Mouse (Mus musculus) liver, embryonic 12.5 days (tissue): Measurements from ENCODE around the gene Tsr3. TPM values are rescaled to one million over a fixed set of nuclear protein-coding genes. Genes with fewer than 3 reads are reported as not detected.

Experiments used
- ATAC-seq: fragments of 200-750 bp; cut with Nextera tagmentation; 2 replicates; pipeline ENCODE4 v1.8.0; 2017; ENCODE audit warnings: moderate number of reproducible peaks, mild to moderate bottlenecking, moderate library complexity
- H3K27ac ChIP-seq: fragments of 300-500 bp; sonication (generic); 2 replicates; pipeline ENCODE4 v1.5.1; 2016; ENCODE audit warnings: mild to moderate bottlenecking
- H3K27me3 ChIP-seq: fragments of 300-500 bp; sonication (generic); replicated peaks from 2 replicates; pipeline ENCODE4 v1.6.1; 2016; ENCODE audit warnings: mild to moderate bottlenecking, moderate library complexity
- H3K36me3 ChIP-seq: fragments of 300-500 bp; sonication (generic); 2 replicates; pipeline ENCODE4 v1.6.1; 2016; ENCODE audit warnings: mild to moderate bottlenecking, moderate library complexity
- H3K4me1 ChIP-seq: fragments of 300-500 bp; sonication (generic); 2 replicates; pipeline ENCODE4 v1.6.1; 2016
- H3K4me2 ChIP-seq: fragments of 300-500 bp; sonication (generic); 2 replicates; pipeline ENCODE4 v1.6.1; 2016; ENCODE audit warnings: mild to moderate bottlenecking, moderate library complexity
- H3K4me3 ChIP-seq: fragments of 300-500 bp; sonication (generic); 2 replicates; pipeline ENCODE4 v1.5.1; 2016; ENCODE audit warnings: mild to moderate bottlenecking, moderate library complexity
- H3K9ac ChIP-seq: fragments of 300-500 bp; sonication (generic); 2 replicates; pipeline ENCODE4 v1.6.1; 2016; ENCODE audit warnings: mild to moderate bottlenecking, moderate library complexity
- H3K9me3 ChIP-seq: fragments of 300-500 bp; sonication (generic); replicated peaks from 2 replicates; pipeline ENCODE4 v1.6.1; 2016; ENCODE audit warnings: mild to moderate bottlenecking, moderate library complexity
- WGBS: fragments of 180-500 bp; shearing (Covaris S2); methylation state at CpG from one replicate; pipeline ENCODE4 v1.1.7; 2016; ENCODE audit not compliant: insufficient replicate concordance; 5-methylcytosine and 5-hydroxymethylcytosine counted together
- microRNA-seq: library from miRNA; unstranded; fragments of <30 nt; microRNA quantifications from one replicate; pipeline ENCODE4, GENCODE M21; 2017
- polyA plus RNA-seq: library from polyadenylated mRNA; unstranded; fragments of >200 nt; fragmentation: Nextera tagmentation; extraction: Ambion mirVana; gene quantifications from 2 replicates; pipeline ENCODE4 v1.2.1, GENCODE M21; 2016

Tsr3 gene
- polyA plus RNA-seq, 1 experiment from 2014 or later = 33.3 TPM

DNA sequence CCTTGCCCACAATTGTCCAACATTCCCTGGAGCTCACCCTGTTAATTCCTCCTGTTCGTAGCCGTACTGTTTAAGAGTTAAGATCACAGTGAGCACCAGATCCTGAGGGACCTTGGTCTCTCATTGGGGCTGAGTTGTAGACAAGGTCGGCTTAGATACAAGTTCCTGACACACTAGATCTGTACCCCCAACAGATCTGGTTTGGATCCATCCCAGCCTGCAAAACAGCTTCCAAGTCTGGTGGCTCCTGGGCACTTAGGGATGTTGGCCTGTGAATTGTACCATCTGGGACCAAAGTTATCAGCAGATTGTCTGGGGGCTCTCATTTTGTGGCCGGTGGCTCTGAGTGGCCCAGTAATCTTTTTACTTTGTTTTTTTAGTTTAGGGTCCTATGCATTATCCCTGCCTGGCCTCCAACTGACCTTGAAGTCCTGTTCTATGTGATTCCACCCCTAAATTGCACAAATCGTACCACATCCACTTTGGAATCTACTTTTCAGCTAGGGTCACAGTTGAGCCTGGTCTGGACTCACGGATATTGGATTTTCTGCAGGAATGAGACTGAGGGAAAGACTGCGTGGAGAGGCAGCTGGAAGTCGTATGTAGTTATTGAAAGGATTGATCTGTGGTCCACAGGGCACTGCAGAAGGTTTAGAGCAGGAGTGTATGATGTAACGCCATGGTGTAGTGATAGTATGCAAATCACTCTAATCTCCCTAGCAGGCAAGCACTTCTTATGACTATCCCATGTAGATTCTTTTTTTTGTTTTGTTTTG is 34.8 kb downstream of the Tsr3 start, which contains the start of gene Ube2i:
TSS of gene Ube2i (minus strand) at position 52 of the 776 bp plus-strand sequence.
- Histone ChIP-seq H3K27me3 (peaks cover 7% of the 10 kb centered on the region), H3K27ac (peak within 1 kb of the TSS; percentile 94), H3K9ac (peak within 1 kb of the TSS; percentile 98), H3K9me3 (no peaks in the 10 kb centered on the region), H3K4me3 (peak within 1 kb of the TSS; percentile 98), H3K36me3 (peaks cover 23% of the 10 kb centered on the region), H3K4me2 (peak within 1 kb of the TSS; percentile 92), H3K4me1 (peaks cover 42% of the 10 kb centered on the region)
- WGBS = 73% methylated on average over 9 of the region's 9 CpGs
- ATAC-seq = no peak

GRCm38 (mm10) chr17:25275833-25276232 is 35.9 kb downstream of the Tsr3 start:
- peaks cover 31% of the 10 kb centered on the region for H3K4me1 ChIP-seq
- H3K9ac ChIP-seq = no peak overlapping the region
- no peaks in the 10 kb centered on the region for H3K9me3 ChIP-seq
- H3K4me2 ChIP-seq = no peak overlapping the region
- no peak for ATAC-seq
- H3K27ac ChIP-seq = no peak overlapping the region
- 86% methylated on average over 3 of the region's 3 CpGs for WGBS
- peaks cover 7% of the 10 kb centered on the region for H3K27me3 ChIP-seq
- H3K36me3 ChIP-seq = peaks cover 13% of the 10 kb centered on the region
- no peak overlapping the region for H3K4me3 ChIP-seq

GRCm38 (mm10) chr17:25282133-25282532 is 42.2 kb downstream of the Tsr3 start:
- H3K36me3 ChIP-seq = no peaks in the 10 kb centered on the region
- no peaks in the 10 kb centered on the region for H3K9me3 ChIP-seq
- 16% methylated on average over 11 of the region's 11 CpGs for WGBS
- peak; percentile 77 for ATAC-seq
- H3K4me1 ChIP-seq = peaks cover 10% of the 10 kb centered on the region
- H3K4me3 ChIP-seq = peak overlapping the region; percentile 17; the same call in 1 of the 2 replicates
- peaks cover 7% of the 10 kb centered on the region for H3K27me3 ChIP-seq
- H3K27ac ChIP-seq = peak overlapping the region; percentile 50
- no peak overlapping the region for H3K9ac ChIP-seq
- peak overlapping the region; percentile 54 for H3K4me2 ChIP-seq

DNA sequence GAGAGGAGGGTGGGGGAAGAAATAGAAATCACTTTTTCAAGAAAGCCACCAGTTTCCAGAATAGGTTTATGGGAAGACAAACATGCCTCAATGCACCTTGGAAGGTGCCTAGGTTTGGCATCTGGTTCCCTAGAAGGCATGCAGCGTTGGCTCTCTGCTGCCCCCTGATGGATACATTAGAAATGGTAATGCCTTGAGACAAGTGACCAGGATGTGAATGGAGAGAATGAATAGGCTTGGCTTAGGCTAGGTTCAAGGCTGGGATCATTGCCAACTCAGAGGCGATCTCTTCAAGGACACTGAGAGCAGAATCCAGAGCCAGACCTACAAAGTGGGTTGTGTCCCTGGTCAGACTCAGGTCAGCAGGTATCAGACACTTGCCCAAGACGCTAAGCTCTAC is 45.1 kb downstream of the Tsr3 start:
- Histone ChIP-seq H3K27me3 (no peaks in the 10 kb centered on the region; the same call in 1 of the 2 replicates), H3K4me2 (no peak overlapping the region), H3K36me3 (no peaks in the 10 kb centered on the region), H3K4me3 (no peak overlapping the region), H3K9ac (no peak overlapping the region), H3K4me1 (peaks cover 10% of the 10 kb centered on the region), H3K27ac (no peak overlapping the region), H3K9me3 (no peaks in the 10 kb centered on the region)
- 25% methylated on average over 3 of the region's 3 CpGs for WGBS
- ATAC-seq = 0 out of 2 replicates have a peak, but pooled peaks have one; percentile 35

DNA sequence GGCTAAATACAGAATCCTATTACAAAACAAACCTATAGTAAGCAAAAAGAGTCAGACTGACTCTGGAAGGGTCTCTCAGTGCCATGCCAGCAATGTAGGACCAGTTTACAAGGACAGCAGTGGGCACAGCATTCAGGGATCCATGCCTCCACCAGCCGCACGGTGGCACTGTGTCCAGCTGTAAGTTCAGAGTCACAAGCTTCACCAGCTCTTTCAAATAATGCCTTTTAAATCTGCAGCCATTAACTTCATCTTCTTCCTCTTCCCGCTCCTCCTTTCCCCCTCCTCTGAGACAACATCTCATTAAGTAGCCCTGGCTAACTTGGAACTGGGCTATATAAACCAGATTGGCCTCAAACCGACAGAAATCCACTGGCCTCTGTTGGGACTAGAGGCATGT is 48.9 kb downstream of the Tsr3 start:
- H3K4me1 ChIP-seq = no peaks in the 10 kb centered on the region
- no peaks in the 10 kb centered on the region for H3K9me3 ChIP-seq
- 26% methylated on average over 4 of the region's 4 CpGs for WGBS
- H3K36me3 ChIP-seq = no peaks in the 10 kb centered on the region
- no peak overlapping the region for H3K27ac ChIP-seq
- H3K4me2 ChIP-seq = no peak overlapping the region
- no peak for ATAC-seq
- peaks cover 9% of the 10 kb centered on the region for H3K27me3 ChIP-seq
- H3K4me3 ChIP-seq = no peak overlapping the region
- no peak overlapping the region for H3K9ac ChIP-seq

DNA sequence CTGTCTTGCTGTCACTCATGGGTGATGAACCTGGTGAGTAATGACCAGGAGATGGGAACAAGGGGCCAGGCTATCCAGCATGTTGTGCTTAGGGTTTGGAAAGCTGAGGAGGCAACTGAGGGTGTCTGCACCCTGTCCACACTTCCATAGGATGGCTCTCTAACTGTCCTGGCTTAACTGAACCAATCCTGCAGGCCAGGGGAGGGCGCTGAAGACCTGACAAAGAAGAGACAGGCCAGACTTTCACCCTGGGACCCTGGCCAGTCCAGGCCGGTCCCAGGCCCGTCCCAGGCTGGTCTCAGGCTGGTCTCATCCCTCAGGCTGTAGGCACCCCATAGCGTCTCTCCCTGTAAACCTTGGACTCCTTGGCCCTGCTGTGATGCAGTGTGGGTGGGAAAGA is 50.4 kb downstream of the Tsr3 start:
- Histone ChIP-seq H3K27me3 (peaks cover 9% of the 10 kb centered on the region), H3K27ac (no peak overlapping the region), H3K9ac (no peak overlapping the region), H3K36me3 (no peaks in the 10 kb centered on the region), H3K4me1 (no peaks in the 10 kb centered on the region), H3K4me3 (no peak overlapping the region), H3K9me3 (no peaks in the 10 kb centered on the region), H3K4me2 (no peak overlapping the region)
- WGBS = 24% methylated on average over 4 of the region's 4 CpGs
- no peak for ATAC-seq

Small RNAs within 50 kb of the gene (microRNA-seq; reads per million reads assigned to microRNA genes)
- gene Mir3547 = 1.4 reads per million

Other genes with a start within 250 kb of the Tsr3 start
- 8.1 and 8.2 TPM in 2 replicates for gene Cramp1l, start 224.4 kb upstream of the Tsr3 start, polyA plus RNA-seq
- 78.9 and 79.3 TPM in 2 replicates for gene Ift140, start 224.1 kb upstream of the Tsr3 start, polyA plus RNA-seq
- 6.1 and 7.2 TPM in 2 replicates for gene Tmem204, start 156.6 kb upstream of the Tsr3 start, polyA plus RNA-seq
- 25.6 and 28.6 TPM in 2 replicates for gene Telo2, start 124.2 kb upstream of the Tsr3 start, polyA plus RNA-seq
- gene Ptx4, start 119.4 kb upstream of the Tsr3 start, polyA plus RNA-seq = not detected in 2 replicates
- gene Clcn7, start 106.8 kb upstream of the Tsr3 start, polyA plus RNA-seq = 13.7 and 14.8 TPM in 2 replicates
- not detected in 2 replicates for gene Ccdc154, start 77.7 kb upstream of the Tsr3 start, polyA plus RNA-seq
- gene Gm38655, start 64.7 kb upstream of the Tsr3 start, polyA plus RNA-seq = not detected in 2 replicates
- gene BC003965, start 55.6 kb upstream of the Tsr3 start, polyA plus RNA-seq = 28.8 and 32.1 TPM in 2 replicates
- gene Unkl, start 51.8 kb upstream of the Tsr3 start, polyA plus RNA-seq = 15.0 and 17.7 TPM in 2 replicates
- gene Gnptg, start within 50 bp of the Tsr3 start, polyA plus RNA-seq = 22.2 and 24.4 TPM in 2 replicates
- gene Baiap3, start 16.2 kb downstream of the Tsr3 start, polyA plus RNA-seq = 0.30 and 0.44 TPM in 2 replicates
- 437 and 442 TPM in 2 replicates for gene Ube2i, start 34.5 kb downstream of the Tsr3 start, polyA plus RNA-seq
- gene Prss34, start 58.2 kb downstream of the Tsr3 start, polyA plus RNA-seq = not detected in 2 replicates
- gene Prss28, start 68.5 kb downstream of the Tsr3 start, polyA plus RNA-seq = not detected in 2 replicates
- not detected in 2 replicates for gene Prss29, start 78.5 kb downstream of the Tsr3 start, polyA plus RNA-seq
- gene Tpsab1, start 105.4 kb downstream of the Tsr3 start, polyA plus RNA-seq = not detected in 2 replicates
- gene Tpsb2, start 126.1 kb downstream of the Tsr3 start, polyA plus RNA-seq = 0.29 TPM in 1 of 2 replicates, not detected in the other
- 0.42 and 0.69 TPM in 2 replicates for gene Tpsg1, start 129.1 kb downstream of the Tsr3 start, polyA plus RNA-seq
- gene Cacna1h, start 193.6 kb downstream of the Tsr3 start, polyA plus RNA-seq = 1.2 and 1.6 TPM in 2 replicates
- not detected in 2 replicates for gene Tekt4, start 214.4 kb downstream of the Tsr3 start, polyA plus RNA-seq